Mouse (Mus musculus): ENCODE measurements around the gene Golph3l.
A peak's percentile ranks its signal among the peaks of the same experiment; 100 is the strongest.

Gene Golph3l

DNA sequence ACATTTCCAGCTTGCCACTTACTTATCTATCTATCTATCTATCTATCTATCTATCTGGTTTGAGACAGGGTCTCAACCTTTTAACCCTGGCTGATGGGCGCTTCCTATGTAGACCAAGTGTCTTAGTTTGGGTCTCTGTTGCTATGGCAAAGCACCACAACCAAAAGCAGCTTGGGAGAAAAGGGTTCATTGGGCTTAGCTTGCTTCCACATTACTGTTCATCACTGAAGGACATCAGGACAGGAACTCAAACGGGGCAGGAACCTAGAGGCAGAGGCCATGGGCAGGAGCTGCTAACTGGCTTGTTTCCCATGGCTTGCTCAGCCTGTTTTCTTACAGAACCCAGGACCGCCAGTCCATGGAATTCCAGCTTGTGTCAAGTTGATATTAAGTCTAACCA, 68.4 kb downstream of the Golph3l start:
- DNase-seq: no peak

- DNase-seq: no peak
Observed at GRCm38 (mm10) chr3:95657711-95658110, 69.0 kb downstream of the Golph3l start.

GRCm38 (mm10) chr3:95658236-95658867, 69.6 kb downstream of the Golph3l start, which contains the start of gene Mcl1:
Gene Mcl1 (plus strand): TSS chr3:95658788.
- peak; percentile 89 for DNase-seq

- peak; percentile 79 for DNase-seq
Observed at GRCm38 (mm10) chr3:95658868-95659712, 70.4 kb downstream of the Golph3l start.

GRCm38 (mm10) chr3:95659948-95660347, 71.2 kb downstream of the Golph3l start:
- no peak for DNase-seq

- DNase-seq: no peak
Observed at GRCm38 (mm10) chr3:95660788-95661478, 72.2 kb downstream of the Golph3l start.

DNA sequence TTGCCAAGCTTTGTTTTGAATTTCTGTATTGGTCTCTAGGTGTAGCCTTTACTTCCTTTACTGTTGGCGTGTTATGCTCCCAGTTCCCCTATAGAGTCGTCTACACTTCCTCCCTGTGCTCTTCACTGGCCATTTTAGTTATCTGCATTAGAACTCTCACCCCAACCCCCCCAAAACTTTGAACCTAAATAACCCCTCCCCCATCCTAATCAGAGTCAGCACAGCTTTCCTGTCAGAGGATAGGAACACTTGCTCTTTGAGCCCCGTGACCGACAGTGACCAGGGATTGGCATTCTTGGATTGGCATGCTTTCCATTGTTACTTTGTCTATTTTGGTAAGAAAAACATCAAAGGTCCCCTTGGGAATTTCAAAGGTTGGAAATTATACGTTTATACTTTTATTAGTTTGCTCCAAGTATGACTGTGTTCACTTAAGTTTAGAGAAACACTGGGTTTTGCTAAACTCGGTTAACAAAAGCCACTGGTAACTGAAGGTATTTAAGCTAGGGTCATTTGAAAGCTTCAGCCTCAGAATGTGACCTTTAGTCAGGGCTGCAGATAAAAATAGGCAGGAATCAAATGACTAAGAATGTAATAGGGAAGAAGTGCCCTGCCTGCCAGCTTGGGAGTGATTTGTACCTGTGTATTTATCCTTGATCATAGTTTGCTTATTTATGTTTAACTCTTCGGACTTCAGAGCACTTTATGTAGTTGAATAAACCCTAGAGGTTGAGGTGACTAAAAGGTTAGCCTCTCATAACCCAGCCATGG, 73.4 kb downstream of the Golph3l start:
- DNase-seq: no peak

GRCm38 (mm10) chr3:95662724-95663449, 74.2 kb downstream of the Golph3l start:
- no peak for DNase-seq

DNA sequence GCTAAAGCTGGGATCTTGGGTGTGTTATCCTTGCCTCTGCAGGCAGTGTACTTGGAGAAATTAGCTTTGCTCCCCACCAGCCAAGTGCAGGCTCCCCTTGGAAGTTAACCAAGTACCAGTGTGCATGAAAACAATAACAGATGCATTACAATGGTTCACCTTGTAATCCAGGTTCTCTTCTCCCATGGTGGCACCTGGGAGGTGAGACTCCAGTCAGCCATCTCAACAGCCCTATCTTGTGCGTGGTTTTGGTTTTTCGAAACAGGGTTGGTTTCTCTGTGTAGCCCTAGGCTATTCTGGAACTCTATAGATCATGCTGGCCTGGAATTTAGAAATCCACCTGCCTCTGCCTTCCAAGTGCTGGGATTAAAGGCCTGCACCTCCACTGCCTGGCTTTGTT, 74.8 kb downstream of the Golph3l start:
- no peak for DNase-seq

DNA sequence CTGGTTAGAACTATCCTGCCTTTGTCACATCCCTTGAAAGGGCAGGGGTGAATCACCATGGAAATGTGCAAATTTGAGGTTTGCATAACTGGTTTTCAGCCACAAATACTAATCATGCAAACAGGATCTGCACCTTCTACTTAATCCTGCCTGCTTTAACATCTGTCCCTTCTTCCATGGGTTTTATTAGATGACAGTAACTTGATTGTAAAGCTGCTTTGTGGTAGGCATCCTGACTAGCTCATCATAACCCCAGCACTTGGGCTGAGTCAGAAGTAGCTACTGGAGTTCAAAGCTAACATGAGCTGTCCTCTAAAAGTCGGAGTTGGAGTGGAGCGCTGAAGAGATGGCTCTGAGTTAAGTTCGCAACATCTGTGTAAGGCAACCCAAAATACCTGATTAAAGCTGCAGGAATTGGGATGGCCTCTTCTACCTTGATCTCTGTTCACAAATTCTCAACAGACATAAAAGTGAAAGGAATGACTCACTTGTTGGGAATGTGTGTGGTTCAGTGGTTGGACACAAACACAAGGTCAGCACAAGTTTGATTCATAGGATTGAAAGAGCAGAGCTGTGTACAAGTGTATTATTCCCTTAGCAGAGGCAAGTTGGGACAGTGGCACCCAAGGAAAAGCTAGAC, 75.4 kb downstream of the Golph3l start:
- DNase-seq: no peak

- no peak for DNase-seq
Observed at GRCm38 (mm10) chr3:95664940-95665352, 76.2 kb downstream of the Golph3l start.

DNA sequence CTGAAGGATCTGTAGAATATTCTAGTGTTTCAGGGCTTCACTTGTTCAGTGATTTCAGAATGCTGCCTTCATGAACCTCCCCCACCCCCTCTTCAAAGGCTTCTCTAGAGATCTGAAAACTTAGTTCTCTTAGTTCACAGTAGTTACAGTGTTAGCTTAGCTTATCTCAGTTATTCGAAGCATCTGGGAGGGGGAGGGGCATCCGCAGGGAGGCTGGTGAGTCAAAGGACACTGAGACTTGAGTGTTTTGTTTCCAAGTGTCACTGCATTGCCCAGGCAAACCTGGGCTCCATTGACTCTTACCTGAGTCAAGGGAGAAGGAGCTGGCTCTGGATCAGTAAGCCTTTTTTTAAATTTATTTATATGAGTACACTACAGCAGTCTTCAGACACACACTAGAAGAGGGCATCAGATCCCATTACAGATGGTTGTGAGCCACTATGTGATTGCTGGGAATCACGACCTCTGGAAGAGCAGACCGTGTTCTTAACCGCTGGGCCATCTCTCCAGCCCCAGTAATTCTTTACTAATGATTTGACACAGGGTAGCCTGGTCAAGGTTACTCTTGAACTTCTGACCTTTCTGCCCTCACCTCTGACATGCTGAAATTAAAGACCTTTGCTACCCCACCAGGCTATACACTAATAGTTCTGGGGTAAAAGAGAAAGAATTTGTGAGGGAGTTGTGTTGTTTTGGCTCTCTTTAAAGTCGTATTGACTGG, 77.5 kb downstream of the Golph3l start:
- peak; percentile 88 for DNase-seq

- DNase-seq: no peak
Observed at GRCm38 (mm10) chr3:95667521-95667920, 78.8 kb downstream of the Golph3l start.

DNA sequence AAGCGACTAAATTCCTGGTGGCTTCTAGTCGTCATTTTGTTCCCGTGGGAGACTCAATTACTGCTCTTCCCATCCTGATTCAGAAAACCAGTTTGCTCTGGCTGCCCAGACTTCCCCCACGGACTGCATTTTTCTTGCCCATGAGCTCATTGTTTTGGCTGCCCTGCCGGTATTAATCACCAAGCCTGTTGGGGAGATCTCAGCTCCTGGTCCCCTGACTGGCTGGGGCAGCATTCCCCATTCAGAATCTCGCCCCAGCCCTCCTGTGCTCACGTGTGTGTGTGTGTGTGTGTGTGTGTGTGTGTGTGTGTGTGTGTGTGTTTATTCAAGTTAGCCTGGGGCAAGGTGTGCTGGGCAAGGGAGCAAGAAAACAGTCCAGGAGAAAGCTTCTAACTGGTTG, 79.3 kb downstream of the Golph3l start:
- no peak for DNase-seq
